Comparison of ENCODE assay signal across 8 mouse cellular contexts in the genomic region with DNA sequence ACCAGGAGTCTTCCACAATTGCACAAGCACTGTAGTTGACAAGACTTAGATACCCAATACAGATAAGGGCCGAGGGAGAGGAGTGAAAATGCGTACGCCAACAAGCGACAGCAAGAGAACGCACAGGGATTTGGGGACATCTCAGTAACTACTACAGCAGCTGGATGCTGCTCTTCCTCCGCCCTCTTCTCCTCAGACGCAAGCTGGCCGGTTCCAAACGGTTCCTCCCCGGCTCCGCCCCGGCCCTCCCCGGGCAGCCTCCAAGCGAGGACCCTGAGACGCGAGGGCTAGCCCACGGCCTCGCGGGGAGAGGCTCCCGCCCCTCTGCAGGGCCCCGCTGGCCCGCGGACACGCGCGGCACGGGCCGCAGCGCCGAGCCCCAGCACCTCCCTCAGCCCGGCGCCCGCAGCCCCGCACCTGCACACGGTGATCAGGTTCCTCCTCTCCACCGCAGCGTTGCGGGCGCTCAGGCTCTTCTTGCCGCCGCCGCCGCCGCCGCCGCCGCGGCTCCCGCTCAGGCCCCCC. TPM values are rescaled to one million over a fixed set of nuclear protein-coding genes. Genes with fewer than 3 reads are reported as not detected.
DNase-seq lines count a peak whose midpoint lies in the region; ATAC-seq lines count a peak whose summit lies in the region.

No protein-coding gene starts in this region.

- peaks cover 26% of the 10 kb centered on the region for H3K27me3 ChIP-seq in erythroblast, embryonic 14.5 days (ENCODE audit: control insufficient read depth)
- no peaks in the 10 kb centered on the region for H3K27me3 ChIP-seq in embryonic facial prominence, embryonic 11.5 days (ENCODE audit: control insufficient read depth, insufficient read depth, low read length)
- H3K27me3 ChIP-seq in limb, embryonic 10.5 days (ENCODE audit: low read depth, poor library complexity, severe bottlenecking) = peaks cover 15% of the 10 kb centered on the region
- H3K27me3 ChIP-seq in midbrain, embryonic 10.5 days (ENCODE audit: low read depth, poor library complexity, severe bottlenecking) = peaks cover 7% of the 10 kb centered on the region; the same call in 1 of the 2 replicates

- no peaks in the 10 kb centered on the region for H3K36me3 ChIP-seq in erythroblast, embryonic 14.5 days (ENCODE audit: control insufficient read depth)
- H3K36me3 ChIP-seq in embryonic facial prominence, embryonic 11.5 days (replicated peaks; ENCODE audit: control insufficient read depth, insufficient read depth, low read depth, low read length) = no peaks in the 10 kb centered on the region
- H3K36me3 ChIP-seq in limb, embryonic 10.5 days = no peaks in the 10 kb centered on the region
- H3K36me3 ChIP-seq in midbrain, embryonic 10.5 days = no peaks in the 10 kb centered on the region

- 0 out of 2 replicates have a peak overlapping the region, but pooled peaks have one; percentile 41 for H3K27ac ChIP-seq in embryonic facial prominence, embryonic 11.5 days (replicated peaks; ENCODE audit: low read depth, low read length)
- H3K27ac ChIP-seq in limb, embryonic 10.5 days = peak overlapping the region; percentile 79
- H3K27ac ChIP-seq in midbrain, embryonic 10.5 days (replicated peaks) = peak overlapping the region; percentile 88

- 1% methylated on average over 34 of the region's 49 CpGs for WGBS in embryonic facial prominence, embryonic 11.5 days
- under 1% methylated on average over 40 of the region's 49 CpGs for WGBS in limb, embryonic 10.5 days
- 2% methylated on average over 47 of the region's 49 CpGs for WGBS in midbrain, embryonic 10.5 days

- peak overlapping the region; percentile 95 for H3K4me2 ChIP-seq in embryonic facial prominence, embryonic 11.5 days (ENCODE audit: low read depth, low read length)

- DNase-seq in embryonic facial prominence, embryonic 11.5 days (ENCODE audit: low spot score) = peak; percentile 58
- DNase-seq in heart, adult 9 months (ENCODE audit: low spot score in 2 of 2) = peak; percentile 14 to 24
- peak; percentile 20 to 31 for DNase-seq in kidney, adult 8-10 months
- peak; percentile 71 for DNase-seq in limb, embryonic 10.5 days (ENCODE audit: low spot score)
- DNase-seq in midbrain, embryonic 10.5 days (ENCODE audit: low spot score) = peak; percentile 62
- DNase-seq in right cerebral cortex, postnatal 36 days (ENCODE audit: low spot score in 2 of 2) = peak; percentile 51 to 59

- H3K4me1 ChIP-seq in erythroblast, embryonic 14.5 days (ENCODE audit: control insufficient read depth) = peaks cover 4% of the 10 kb centered on the region
- no peaks in the 10 kb centered on the region for H3K4me1 ChIP-seq in embryonic facial prominence, embryonic 11.5 days (ENCODE audit: control insufficient read depth, insufficient read depth, low read length)
- H3K4me1 ChIP-seq in limb, embryonic 10.5 days = peaks cover 11% of the 10 kb centered on the region
- H3K4me1 ChIP-seq in midbrain, embryonic 10.5 days = peaks cover 3% of the 10 kb centered on the region; the same call in 1 of the 2 replicates

- no peak for ATAC-seq in erythroblast, adult 5-6 weeks (replicated peaks; ENCODE audit: low FRiP score, poor library complexity, severe bottlenecking)
- ATAC-seq in embryonic facial prominence, embryonic 11.5 days (replicated peaks; ENCODE audit: insufficient number of reproducible peaks, low FRiP score, low TSS enrichment, low read depth) = peak; percentile 74

- no peaks in the 10 kb centered on the region for H3K9me3 ChIP-seq in erythroblast, embryonic 14.5 days (ENCODE audit: control insufficient read depth, low read length)
- H3K9me3 ChIP-seq in embryonic facial prominence, embryonic 11.5 days (replicated peaks; ENCODE audit: control insufficient read depth, low read length) = no peaks in the 10 kb centered on the region
- H3K9me3 ChIP-seq in limb, embryonic 10.5 days (replicated peaks) = no peaks in the 10 kb centered on the region
- H3K9me3 ChIP-seq in midbrain, embryonic 10.5 days (replicated peaks) = no peaks in the 10 kb centered on the region

- peak overlapping the region; percentile 62 for H3K4me3 ChIP-seq in erythroblast, embryonic 14.5 days (replicated peaks)
- H3K4me3 ChIP-seq in embryonic facial prominence, embryonic 11.5 days (ENCODE audit: low read depth, low read length) = peak overlapping the region; percentile 81
- H3K4me3 ChIP-seq in limb, embryonic 10.5 days = peak overlapping the region; percentile 88
- peak overlapping the region; percentile 93 for H3K4me3 ChIP-seq in midbrain, embryonic 10.5 days

- H3K9ac ChIP-seq in embryonic facial prominence, embryonic 11.5 days (replicated peaks; ENCODE audit: low read length) = peak overlapping the region; percentile 74

RNA-seq across cellular contexts. Expression of a gene that starts 0.6 kb away (rescaled TPM):
- not detected in 2 replicates for polyA plus RNA-seq in erythroblast, embryonic 14.5 days (2012)
- not detected in 2 replicates for total RNA-seq in erythroblast, adult 5-6 weeks (2015; ENCODE audit: low replicate concordance)
- total RNA-seq in erythroblast, adult 5-6 weeks (2017; ENCODE audit: low replicate concordance) = 0.56 TPM in 1 of 2 replicates, not detected in the other
- polyA plus RNA-seq in embryonic facial prominence, embryonic 11.5 days (2014; fragmentation: Nextera tagmentation; extraction: Ambion mirVana) = 7.3 and 7.4 TPM in 2 replicates
- polyA plus RNA-seq in limb, embryonic 10.5 days (2016; fragmentation: Nextera tagmentation; extraction: Ambion mirVana) = 0.99 and 2.5 TPM in 2 replicates
- 4.0 and 6.4 TPM in 2 replicates for polyA plus RNA-seq in midbrain, embryonic 10.5 days (2016; fragmentation: Nextera tagmentation; extraction: Ambion mirVana)

RNA-seq across cellular contexts. Expression of a gene that starts 37.7 kb away (rescaled TPM):
- 0.01 TPM in 1 of 2 replicates, not detected in the other for polyA plus RNA-seq in erythroblast, embryonic 14.5 days (2012)
- total RNA-seq in erythroblast, adult 5-6 weeks (2015; ENCODE audit: low replicate concordance) = not detected in 2 replicates
- 0.34 TPM in 1 of 2 replicates, not detected in the other for total RNA-seq in erythroblast, adult 5-6 weeks (2017; ENCODE audit: low replicate concordance)
- polyA plus RNA-seq in embryonic facial prominence, embryonic 11.5 days (2014; fragmentation: Nextera tagmentation; extraction: Ambion mirVana) = 0.26 and 0.41 TPM in 2 replicates
- 0.18 TPM in 1 of 2 replicates, not detected in the other for polyA plus RNA-seq in limb, embryonic 10.5 days (2016; fragmentation: Nextera tagmentation; extraction: Ambion mirVana)
- 0.31 and 0.52 TPM in 2 replicates for polyA plus RNA-seq in midbrain, embryonic 10.5 days (2016; fragmentation: Nextera tagmentation; extraction: Ambion mirVana)

Comparison
In these comparisons a context has a peak if more than half of its experiments do, and no peak if none do; other contexts are left out.
1. DNase-seq: peak in every context shown above with its lines; median percentile 71 in limb, embryonic 10.5 days; 62 in midbrain, embryonic 10.5 days; 58 in embryonic facial prominence, embryonic 11.5 days; 55 in right cerebral cortex, postnatal 36 days; 26 in kidney, adult 8-10 months; 19 in heart, adult 9 months.